Mouse (Mus musculus) left cerebral cortex, postnatal 10 days (tissue): Measurements from ENCODE around the gene Snrnp25. TPM values are rescaled to one million over a fixed set of nuclear protein-coding genes. Genes with fewer than 3 reads are reported as not detected.

Experiments used
- DNase-seq, 2 experiments: peaks; one replicate each; pipeline ENCODE4 v3.0.0; 2021 to 2022; ENCODE audit warnings: low spot score in 2 of 2, mixed read lengths in 1 of 2; ENCODE audit errors: extremely low spot score in 1 of 2
- intact Hi-C: fragments of 180-260 bp; cut with DNase I; formaldehyde crosslinking; loops from one replicate; pipeline ENCODE4 v1.15.1; 2025
- total RNA-seq, 2 experiments: library from RNA; stranded (reverse); gene quantifications; 2 replicates each; pipeline ENCODE4 v1.2.3; 2021

The Snrnp25 gene
- total RNA-seq, 2 experiments from 2014 or later: 25.9 to 28.4 TPM

DNA sequence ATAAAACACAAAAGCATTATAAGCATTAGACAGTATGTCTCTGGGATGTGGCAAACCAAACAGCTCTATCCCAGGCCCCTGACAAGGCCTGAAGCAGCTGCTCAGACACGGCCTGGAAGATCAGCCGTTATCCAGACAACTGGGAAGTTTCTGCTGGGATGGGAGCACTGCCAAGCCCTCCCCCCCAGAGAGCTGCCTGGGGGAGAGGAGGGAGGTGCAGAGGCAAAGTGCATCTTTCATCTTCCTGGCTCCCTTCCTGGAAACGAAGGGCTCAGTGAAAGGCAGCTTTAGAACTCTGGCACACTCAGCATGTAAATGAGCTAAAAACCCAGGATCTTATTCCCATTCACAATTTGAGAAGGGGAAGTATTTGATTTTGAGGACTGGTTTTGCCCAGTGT, 30.4 kb downstream of the Snrnp25 start:
- intact Hi-C loops: loop anchor here (5.0 kb wide), 1 partner anchor 53 kb away; no protein-coding TSS in a partner anchor
- peak; percentile 86 to 92 for DNase-seq

DNA sequence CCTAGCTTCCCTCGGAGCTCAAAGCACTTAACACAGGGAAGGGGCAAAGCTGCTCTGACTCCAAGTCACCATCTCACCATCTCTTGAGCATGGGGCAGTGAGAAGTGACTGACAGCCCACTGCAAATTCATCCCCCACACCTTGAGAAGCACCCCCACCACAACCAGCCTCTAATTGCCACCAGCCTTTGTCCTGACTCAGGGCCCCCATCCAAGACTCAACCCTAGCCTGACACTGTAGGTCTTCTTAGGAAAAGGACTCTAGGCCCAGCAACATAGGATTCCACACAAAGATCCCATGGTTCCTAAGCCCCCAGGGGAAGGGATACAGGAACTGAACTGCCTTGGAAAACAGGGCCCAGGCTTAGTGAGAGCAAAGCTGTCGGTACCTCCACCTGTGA, 30.9 kb downstream of the Snrnp25 start:
- intact Hi-C loops: loop anchor here (5.0 kb wide), 1 partner anchor 54 kb away; no protein-coding TSS in a partner anchor
- no peak for DNase-seq

DNA sequence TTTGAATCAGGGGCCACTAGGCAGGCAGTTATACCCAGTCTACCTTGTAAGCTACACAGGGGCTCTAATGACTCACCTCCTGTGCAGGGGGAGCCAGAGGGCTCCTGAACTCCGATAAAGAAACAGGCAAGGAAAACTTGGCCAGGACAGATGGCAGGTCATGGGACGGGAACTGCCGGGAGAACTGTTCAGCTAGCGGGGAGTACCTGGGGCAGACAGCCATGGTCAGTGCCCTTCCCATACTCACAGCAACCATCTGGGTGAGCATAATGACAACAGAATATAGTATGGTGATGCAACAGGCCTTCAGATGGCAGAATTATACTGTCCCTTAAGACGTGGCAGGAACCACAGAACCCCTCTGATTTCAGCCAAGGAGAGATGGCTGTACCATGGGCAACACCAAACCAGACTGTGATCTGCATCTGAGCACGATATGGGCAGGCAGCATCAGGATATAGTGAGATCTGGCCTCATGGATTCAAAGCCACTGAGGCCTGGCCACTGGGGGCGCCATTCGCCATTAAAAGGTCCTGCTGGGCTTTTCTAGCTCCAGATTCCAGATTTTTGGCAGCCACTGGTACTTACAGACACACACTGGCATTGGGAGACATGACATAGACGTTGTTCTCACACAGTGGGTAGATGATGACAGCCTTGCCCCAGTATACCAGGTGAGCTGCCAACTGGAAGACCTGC, 31.6 kb downstream of the Snrnp25 start:
- intact Hi-C loops: loop anchor here (5.0 kb wide), 1 partner anchor 55 kb away; no protein-coding TSS in a partner anchor
- DNase-seq: peak in 1 of 2 experiments; percentile 80

DNA sequence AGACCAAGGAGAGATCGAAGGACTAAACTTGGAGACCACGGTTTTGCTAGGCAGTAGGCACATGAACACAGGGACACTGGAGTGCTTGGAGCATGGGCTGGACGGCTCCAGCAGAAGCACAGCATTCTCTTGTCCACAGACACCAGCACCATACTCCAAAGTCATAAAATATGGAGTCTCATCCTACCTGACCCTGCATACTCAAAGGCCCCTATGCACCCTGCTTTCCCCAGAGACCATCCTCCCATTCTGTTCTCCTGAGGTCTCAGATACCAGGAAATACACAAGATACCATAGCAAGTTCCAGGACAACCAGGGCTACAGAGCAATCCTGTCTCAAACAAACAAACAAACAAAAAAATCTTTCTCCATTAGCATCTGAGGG, 32.2 kb downstream of the Snrnp25 start:
- intact Hi-C loops: loop anchor here (5.0 kb wide), 1 partner anchor 55 kb away; no protein-coding TSS in a partner anchor
- no peak for DNase-seq

DNA sequence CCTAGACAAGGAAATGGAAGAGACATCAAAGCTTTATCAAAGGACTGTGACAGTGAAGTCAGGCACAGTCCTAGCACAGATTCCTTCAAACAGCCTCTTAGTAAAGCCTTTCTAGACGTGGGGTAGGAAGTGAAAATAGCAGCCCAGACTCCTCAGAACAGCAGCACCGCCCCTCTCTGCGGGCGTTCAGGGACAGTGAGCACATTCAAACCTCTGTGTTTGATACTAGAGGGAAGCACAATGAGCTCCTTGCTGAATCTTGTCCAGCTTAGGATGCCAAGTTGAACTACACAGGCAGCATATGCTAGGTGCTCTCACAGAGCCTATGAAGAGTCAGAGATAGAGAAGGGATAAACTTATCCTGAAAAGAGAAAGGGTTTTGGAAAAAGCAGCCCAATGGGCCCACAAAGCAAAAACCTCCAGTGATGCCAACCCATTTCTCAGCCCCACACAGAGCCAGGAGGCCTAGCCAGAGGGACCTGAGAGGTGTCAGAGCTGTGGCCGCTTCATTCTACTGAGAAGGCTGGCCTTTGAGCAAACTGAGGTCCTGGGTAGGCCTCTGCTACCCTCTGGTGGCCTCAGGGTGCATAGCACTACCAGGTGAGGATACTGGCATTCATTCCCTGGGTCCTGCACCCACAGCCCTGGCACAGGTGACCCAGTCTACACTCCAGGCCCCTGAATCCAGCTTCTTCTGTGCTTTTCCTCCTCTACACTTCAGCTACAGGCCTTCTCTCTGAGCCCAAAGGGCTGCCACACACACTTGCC, 33.1 kb downstream of the Snrnp25 start:
- intact Hi-C loops: loop anchor here (2.0 to 5.0 kb wide), 2 partner anchors 21 to 56 kb away; no protein-coding TSS in a partner anchor
- DNase-seq: peak in 1 of 2 experiments; percentile 75

DNA sequence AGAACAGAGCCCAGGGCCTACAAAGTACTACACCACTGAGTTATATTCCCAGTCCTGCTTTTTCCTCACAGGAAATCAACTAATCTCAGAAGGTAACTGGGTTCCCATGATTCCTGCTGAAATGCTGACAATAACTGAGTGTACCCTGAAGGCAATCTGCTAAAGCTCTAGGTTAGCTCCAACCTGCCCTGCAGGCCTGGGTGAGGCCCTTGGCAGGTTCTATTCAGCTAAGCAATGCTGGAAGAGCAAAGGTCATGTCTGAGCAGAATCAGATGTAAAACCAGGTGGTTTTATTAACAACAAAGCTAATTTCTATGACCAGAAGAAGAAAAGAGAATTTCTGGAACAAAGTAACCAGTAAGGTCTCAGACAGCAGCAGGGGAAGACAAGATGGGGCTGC, 36.2 kb downstream of the Snrnp25 start:
- DNase-seq: no peak
- intact Hi-C loops: no loop called here

DNA sequence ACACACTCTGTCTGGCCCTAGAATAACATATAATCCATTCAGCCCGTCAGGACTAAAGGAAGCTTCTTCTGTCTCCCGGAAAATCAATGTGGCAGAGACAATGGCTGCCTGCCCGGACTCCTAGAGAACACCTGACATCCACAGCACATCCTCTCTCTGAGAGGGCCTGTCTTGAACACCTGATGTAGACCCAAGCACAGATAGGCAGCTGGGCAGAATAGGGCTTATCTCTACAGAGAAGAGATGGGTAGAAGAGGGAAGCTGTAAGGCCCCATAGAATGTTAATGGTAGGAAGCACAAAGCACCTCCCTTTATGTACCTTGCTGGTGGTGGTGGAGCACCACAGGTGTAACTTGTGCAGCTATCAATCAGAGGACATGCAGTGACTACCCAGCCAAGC, 37.0 kb downstream of the Snrnp25 start:
- no peak for DNase-seq
- intact Hi-C loops: no loop called here

DNA sequence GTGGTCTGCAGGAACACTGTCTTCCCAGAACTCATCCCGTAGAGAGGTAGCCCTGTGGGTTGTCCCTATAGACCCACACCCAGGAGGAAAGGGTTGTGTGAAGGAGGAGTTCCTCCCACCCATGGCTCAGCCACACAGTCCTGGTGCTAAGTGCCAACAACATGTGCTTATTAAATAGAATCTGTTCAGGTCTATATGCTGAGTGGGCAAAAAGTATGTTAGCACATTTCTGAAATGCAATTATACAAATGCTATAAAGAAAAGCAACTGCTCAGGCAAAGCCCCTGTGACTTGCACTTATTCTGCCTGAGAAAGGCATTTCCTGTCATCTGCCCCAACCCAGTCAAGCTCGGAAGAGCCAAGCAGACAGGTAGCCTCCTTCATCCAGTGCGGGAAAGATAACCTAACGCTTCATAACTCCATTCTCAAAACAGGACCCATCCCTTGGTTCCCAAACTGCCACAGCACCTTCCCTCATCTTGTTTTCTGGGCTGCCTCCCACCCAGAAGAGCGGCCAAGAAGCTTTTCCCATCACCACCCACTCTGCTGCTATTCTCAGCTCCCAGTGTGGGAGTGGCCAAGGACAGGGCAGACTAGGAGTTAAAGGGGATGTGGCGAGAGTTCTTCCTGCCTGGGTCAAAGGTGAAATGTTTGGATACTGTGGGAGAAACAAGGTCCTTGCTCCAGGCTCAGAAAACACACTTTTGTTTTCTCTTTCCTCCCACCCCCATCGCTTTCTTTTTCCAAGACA, 38.2 kb downstream of the Snrnp25 start:
- intact Hi-C loops: no loop called here
- peak in 1 of 2 experiments; percentile 73 for DNase-seq

DNA sequence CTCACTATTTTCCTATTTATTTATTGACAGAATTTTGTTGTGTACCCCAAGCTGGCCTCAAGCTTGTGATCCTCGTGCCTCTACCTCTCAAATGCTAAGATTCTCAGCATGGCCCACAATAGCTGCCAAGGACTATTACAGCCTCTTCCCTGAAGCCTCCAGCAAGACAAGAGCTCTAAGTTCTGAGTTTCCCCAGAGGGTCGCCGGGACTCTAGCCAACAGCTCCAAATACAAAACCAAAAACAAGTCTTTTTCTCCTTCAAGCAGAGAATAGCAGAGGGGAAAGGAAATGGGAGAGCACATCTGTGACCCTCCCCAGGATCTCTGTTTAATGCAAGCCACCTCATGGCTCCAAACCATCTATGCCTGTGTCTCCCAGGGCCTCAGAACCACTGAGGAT, 38.8 kb downstream of the Snrnp25 start:
- peak in 1 of 2 experiments; percentile 43 for DNase-seq
- intact Hi-C loops: no loop called here

DNA sequence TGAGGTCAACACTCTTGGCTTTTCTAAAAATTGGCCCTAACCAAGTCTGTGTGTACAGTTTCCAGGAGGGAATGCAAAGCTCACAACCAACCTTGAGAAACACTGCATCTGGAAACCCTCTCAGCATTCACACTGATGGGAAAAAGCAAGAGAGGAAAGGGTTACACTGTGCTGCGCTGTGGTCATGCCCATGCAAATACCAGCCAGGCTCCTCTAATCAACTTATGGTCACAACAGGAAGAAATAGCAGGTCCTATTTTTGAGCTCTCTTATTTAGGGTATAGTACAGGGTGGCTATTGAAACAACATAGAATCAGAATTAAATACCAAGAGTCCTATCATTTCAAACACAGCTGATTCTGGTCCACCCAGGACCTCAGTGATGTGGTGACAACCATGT, 39.4 kb downstream of the Snrnp25 start:
- intact Hi-C loops: no loop called here
- no peak for DNase-seq

DNA sequence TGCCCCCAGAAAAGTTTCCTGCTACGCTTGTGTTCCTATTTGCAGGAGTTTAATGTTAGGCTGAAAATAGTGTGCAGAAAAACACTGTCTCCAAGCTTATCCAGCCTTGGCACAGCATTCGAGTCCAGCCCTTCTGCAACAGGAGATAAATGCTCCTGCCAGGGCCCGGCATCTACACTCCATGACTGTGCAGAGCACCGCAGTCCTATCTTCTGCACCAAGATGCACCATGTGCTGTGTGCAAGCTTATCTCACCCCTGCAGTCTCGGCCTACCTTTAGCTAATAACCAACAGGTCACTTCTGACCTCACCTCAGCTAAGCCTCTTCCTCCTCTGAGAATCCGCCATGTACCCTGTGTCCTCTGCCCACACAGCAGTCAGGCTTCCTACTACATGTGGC, 40.4 kb downstream of the Snrnp25 start:
- DNase-seq: no peak
- intact Hi-C loops: no loop called here

DNA sequence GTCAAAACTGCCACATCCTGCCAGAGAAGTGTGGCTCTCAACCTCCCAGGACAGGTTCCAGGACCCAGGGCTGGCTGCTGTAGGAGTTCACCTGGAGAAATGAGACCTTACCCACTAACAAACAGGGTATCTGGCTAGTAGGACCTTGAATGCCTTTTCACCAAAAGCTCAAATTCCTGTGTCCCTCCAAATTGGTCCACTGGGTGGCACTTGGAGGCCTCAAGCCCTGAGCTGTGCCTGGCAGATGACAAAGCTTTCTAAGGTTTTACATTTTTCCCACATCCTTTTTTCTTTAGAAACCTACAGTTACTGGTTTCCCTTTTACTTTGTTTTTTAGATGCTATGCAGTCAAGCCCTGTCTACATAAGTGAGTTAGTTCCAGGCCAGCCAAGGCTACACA, 41.9 kb downstream of the Snrnp25 start:
- intact Hi-C loops: no loop called here
- no peak for DNase-seq

DNA sequence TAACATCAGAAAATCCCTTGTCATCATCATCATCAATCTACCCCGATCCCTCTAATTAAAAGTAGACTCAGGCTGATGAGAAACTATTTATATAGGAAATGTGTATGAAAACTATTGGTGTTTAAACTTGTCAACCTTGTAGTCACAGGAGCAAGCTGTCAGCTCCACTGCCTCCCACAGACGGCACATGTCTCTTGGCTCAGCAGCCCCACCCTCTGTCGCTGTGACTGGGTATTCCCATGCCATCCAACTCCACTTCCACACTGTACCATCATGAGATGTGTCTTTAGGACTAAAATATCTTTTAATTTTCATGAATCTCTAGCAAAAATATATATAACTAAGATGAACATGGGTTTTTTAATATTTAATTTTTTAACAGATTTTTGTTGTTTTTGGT, 43.1 kb downstream of the Snrnp25 start:
- DNase-seq: no peak
- intact Hi-C loops: no loop called here

DNA sequence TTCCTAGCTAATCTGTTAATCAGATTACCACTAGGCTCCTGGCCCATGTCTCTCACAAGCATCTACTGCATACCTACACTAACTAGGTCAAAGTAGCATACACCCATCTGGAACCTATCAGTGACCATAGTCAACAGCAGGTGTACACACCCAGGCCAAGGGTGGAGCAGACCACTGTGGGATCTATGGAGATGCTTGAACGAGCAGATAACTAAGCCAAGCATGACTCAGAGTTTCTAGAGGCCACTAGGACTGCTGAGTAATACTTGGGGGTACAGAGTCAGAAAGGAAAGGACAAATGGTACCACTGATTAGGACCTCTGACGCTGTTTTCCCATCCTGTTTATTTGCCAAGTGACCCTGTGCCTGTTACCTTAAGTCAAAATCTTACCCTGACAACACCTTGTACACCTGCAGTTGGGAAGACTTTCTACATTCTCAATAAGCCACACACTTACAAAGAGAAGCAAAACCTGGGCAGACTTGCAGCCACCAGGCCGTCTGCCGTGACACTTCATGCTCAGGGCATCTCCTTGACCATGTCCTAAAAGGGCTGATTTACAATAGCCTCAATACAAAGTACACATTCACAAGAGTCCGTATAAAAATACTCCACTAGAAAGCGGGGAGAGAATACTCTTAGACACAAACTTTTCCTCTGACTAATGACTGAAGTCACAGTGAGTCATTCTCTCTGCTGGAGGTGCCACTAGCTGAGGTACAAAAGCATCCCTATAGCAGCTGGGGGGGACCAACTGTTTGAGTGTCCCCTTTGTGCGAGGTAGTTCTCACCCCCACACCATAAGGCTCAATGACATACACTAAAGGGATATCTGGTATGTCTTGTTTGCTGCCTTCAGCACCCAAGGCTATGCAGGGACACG, 45.9 kb downstream of the Snrnp25 start:
- no peak for DNase-seq
- intact Hi-C loops: no loop called here

DNA sequence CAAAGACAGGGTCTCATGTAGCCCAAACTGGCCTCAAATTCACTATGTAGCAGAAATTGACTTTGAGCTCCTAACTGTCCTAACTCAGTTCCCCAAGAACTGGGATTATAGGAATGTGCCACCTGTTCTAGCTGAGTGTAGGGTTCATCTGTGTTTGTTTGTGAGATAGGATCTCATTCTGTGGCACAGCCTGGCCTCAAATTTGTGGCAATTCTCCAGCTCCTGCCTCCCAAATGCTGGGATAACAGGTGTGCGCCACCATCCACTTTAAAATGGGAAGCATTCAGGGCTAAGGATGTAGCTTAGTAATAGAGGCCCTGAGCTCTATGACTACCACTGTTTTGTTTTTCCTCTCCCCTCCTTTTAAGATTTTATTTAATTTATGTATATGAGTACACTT, 47.9 kb downstream of the Snrnp25 start:
- no peak for DNase-seq
- intact Hi-C loops: no loop called here

DNA sequence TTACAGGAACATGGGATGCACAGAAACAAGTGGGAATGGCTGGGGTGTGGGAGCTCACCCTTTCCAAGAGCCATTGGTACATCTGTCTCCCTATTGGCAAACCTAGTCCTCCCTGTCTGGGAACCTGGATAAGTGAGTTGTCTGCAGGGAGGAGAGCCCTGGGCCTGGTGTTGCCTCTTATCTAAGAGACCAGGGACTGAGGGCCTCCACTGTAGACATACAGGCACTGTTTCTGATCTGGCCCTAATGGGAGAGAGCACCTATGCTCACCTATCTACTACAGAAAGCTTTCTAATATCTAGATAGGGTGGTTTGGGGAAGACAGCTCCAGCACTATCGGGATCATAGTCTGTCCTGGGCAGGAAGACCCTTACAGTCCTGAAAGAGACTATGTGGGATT, 50.9 kb downstream of the Snrnp25 start:
- intact Hi-C loops: no loop called here

DNA sequence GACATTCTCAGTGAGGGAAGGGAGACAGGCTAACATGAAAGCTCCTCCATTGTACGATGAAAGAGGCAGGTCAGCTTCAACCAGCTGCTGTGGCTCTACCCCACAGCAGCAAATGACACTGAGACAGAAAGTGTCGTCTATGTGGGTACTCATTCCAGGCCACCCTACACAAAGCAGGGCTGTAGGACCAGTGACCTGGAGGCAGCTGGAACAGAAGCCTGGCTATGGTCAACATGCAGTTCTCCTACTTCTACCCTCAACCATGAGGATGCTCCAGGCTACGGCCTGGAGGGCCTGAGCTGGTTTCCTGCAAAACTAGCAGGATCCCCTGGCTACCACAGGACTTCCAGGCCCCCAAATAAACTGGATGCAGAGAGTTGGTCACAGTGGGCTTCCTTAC, 51.4 kb downstream of the Snrnp25 start:
- DNase-seq: no peak
- intact Hi-C loops: no loop called here

More for the DNA sequence above, 50.9 kb downstream of the Snrnp25 start:
- no peak for DNase-seq
